Mouse (Mus musculus) embryonic fibroblast, embryonic 13.5 days (primary cell): ENCODE results near the gene St14.

ENCODE experiments used
- CTCF ChIP-seq: IDR thresholded peaks from 2 replicates; pipeline ENCODE4 v1.5.1; 2011; ENCODE audit warnings: mild to moderate bottlenecking, control low read depth, low read length, moderate library complexity, borderline replicate concordance; ENCODE audit not compliant: insufficient read depth
- POLR2A ChIP-seq: IDR thresholded peaks from 2 replicates; pipeline ENCODE4 v1.6.1; 2011; ENCODE audit warnings: low read depth, mild to moderate bottlenecking, control low read depth, low read length, moderate library complexity

- no peak for TF ChIP-seq CTCF
- TF ChIP-seq POLR2A, result no peak
Observed at GRCm38 (mm10) chr9:31090081-31091023, 41.3 kb downstream of the St14 start.
